Mouse (Mus musculus) heart, adult 2 months (tissue): ENCODE results near the gene Dyrk3.

Experiments used
- CTCF ChIP-seq: fragments of 200-600 bp; IDR thresholded peaks from 2 replicates; pipeline ENCODE4 v1.8.1; 2022; ENCODE audit warnings: antibody characterized with exemption, mild to moderate bottlenecking, moderate library complexity
- POLR2A ChIP-seq: fragments of 200-500 bp; IDR thresholded peaks from 2 replicates; pipeline ENCODE4 v1.6.1; 2011; ENCODE audit warnings: mild to moderate bottlenecking, low read depth, low read length, control low read depth; ENCODE audit not compliant: insufficient read depth

GRCm38 (mm10) chr1:131083609-131084008 is 54.5 kb downstream of the Dyrk3 start:
- TF ChIP-seq POLR2A: no peak
- no peak for TF ChIP-seq CTCF
